ENCODE assay signal across 20 mouse cellular contexts in genomic region chr11:119979596-119980385, GRCm38 (mm10). TPM values are rescaled to one million over a fixed set of nuclear protein-coding genes. Genes with fewer than 3 reads are reported as not detected.
DNase-seq lines count a peak whose midpoint lies in the region; ATAC-seq and TF ChIP-seq lines count a peak whose summit lies in the region.
"Had no signal": no experiment of that assay in that cellular context is flagged by ENCODE, and none has a peak within 500 bp of the region (broad histone marks: within the 10 kb centered on the region; RNA-seq: fewer than 3 reads in every experiment).

No protein-coding gene starts in this region.

- WGBS in lung, postnatal 0 days, result 66% methylated on average over 10 of the region's 10 CpGs
- 70% methylated on average over 10 of the region's 10 CpGs for WGBS in kidney, embryonic 16.5 days
- 81% methylated on average over 10 of the region's 10 CpGs for WGBS in midbrain, embryonic 14.5 days

- H3K27ac ChIP-seq in lung, postnatal 0 days (ENCODE audit: low read length), result 0 out of 2 replicates have a peak overlapping the region, but pooled peaks have one; percentile 26
- H3K27ac ChIP-seq in brown adipose tissue, adult 24 weeks (replicated peaks; ENCODE audit: low read depth, low read length), result peak overlapping the region; percentile 16; the same call in 1 of the 2 replicates
- no peak overlapping the region for H3K27ac ChIP-seq in kidney, embryonic 16.5 days (ENCODE audit: low read length)
- no peak overlapping the region for H3K27ac ChIP-seq in midbrain, embryonic 14.5 days (replicated peaks; ENCODE audit: low read depth, low read length)
- H3K27ac ChIP-seq: gastrocnemius, adult 2 months; hindbrain, embryonic 12.5 days; midbrain, embryonic 13.5 days; stomach, embryonic 15.5 days had no signal

- DNase-seq in lung, postnatal 0 days (ENCODE audit: low spot score), result peak; percentile 40
- no peak for DNase-seq in lung, postnatal 10 days
- DNase-seq in midbrain, embryonic 14.5 days, result no peak
- no peak for DNase-seq in urinary bladder, postnatal 4 days (ENCODE audit: low spot score in 2 of 2)
- DNase-seq in ovary, postnatal 10 days (ENCODE audit: low spot score), result no peak
- DNase-seq: adrenal gland, postnatal 14 days; cerebellum, adult 2 months; gastrocnemius, adult 2 months; heart, adult 18-20 months; liver; lung, adult 2 months; spleen, adult 18-20 months had no signal

- H3K36me3 ChIP-seq in lung, postnatal 0 days (ENCODE audit: insufficient read depth, low read length), result peaks cover 12% of the 10 kb centered on the region; the same call in 1 of the 2 replicates
- H3K36me3 ChIP-seq in kidney, embryonic 16.5 days (ENCODE audit: insufficient read depth, low read length), result peaks cover 18% of the 10 kb centered on the region
- no peaks in the 10 kb centered on the region for H3K36me3 ChIP-seq in midbrain, embryonic 14.5 days (ENCODE audit: control insufficient read depth, insufficient read depth, low read length)
- H3K36me3 ChIP-seq: G1E; stomach, embryonic 15.5 days had no signal

- H3K4me1 ChIP-seq in lung, postnatal 0 days (ENCODE audit: insufficient read depth, low read depth, low read length), result 0 out of 2 replicates have a peak, but pooled peaks cover 4% of the 10 kb centered on the region
- H3K4me1 ChIP-seq in brown adipose tissue, adult 24 weeks (ENCODE audit: control insufficient read depth, insufficient read depth, insufficient read length, low read length), result peaks cover 36% of the 10 kb centered on the region
- peaks cover 8% of the 10 kb centered on the region; the same call in 1 of the 2 replicates for H3K4me1 ChIP-seq in kidney, embryonic 16.5 days (ENCODE audit: insufficient read depth, low read length)
- H3K4me1 ChIP-seq in midbrain, embryonic 14.5 days (ENCODE audit: control insufficient read depth, insufficient read depth, low read length), result no peaks in the 10 kb centered on the region
- H3K4me1 ChIP-seq: hindbrain, embryonic 12.5 days had no signal

- no peak overlapping the region for H3K9ac ChIP-seq in lung, postnatal 0 days (replicated peaks; ENCODE audit: low read depth)
- no peak overlapping the region for H3K9ac ChIP-seq in kidney, embryonic 16.5 days (replicated peaks; ENCODE audit: low read length)
- H3K9ac ChIP-seq in midbrain, embryonic 14.5 days (replicated peaks; ENCODE audit: low read length), result no peak overlapping the region
- H3K9ac ChIP-seq: hindbrain, embryonic 12.5 days; midbrain, embryonic 13.5 days; stomach, embryonic 15.5 days had no signal

- H3K9me3 ChIP-seq in lung, postnatal 0 days (ENCODE audit: low read length), result no peaks in the 10 kb centered on the region
- no peaks in the 10 kb centered on the region for H3K9me3 ChIP-seq in kidney, embryonic 16.5 days (ENCODE audit: low read length)
- no peaks in the 10 kb centered on the region for H3K9me3 ChIP-seq in midbrain, embryonic 14.5 days (ENCODE audit: control insufficient read depth, low read length)
- H3K9me3 ChIP-seq: G1E; hindbrain, embryonic 12.5 days; midbrain, embryonic 13.5 days; stomach, embryonic 15.5 days had no signal

- H3K27me3 ChIP-seq in lung, postnatal 0 days (replicated peaks; ENCODE audit: insufficient read depth, low read length), result no peaks in the 10 kb centered on the region
- no peaks in the 10 kb centered on the region for H3K27me3 ChIP-seq in kidney, embryonic 16.5 days (ENCODE audit: insufficient read depth, low read length)
- no peaks in the 10 kb centered on the region for H3K27me3 ChIP-seq in midbrain, embryonic 14.5 days (ENCODE audit: control insufficient read depth, insufficient read depth, low read length)
- H3K27me3 ChIP-seq: hindbrain, embryonic 12.5 days; midbrain, embryonic 13.5 days; stomach, embryonic 15.5 days had no signal

- TF ChIP-seq CTCF in lung, postnatal 0 days (IDR thresholded peaks at IDR 0.05), result no peak

- 0 out of 2 replicates have a peak, but pooled peaks have one; percentile 7 for ATAC-seq in lung, postnatal 0 days
- ATAC-seq in kidney, embryonic 16.5 days (ENCODE audit: low FRiP score, low TSS enrichment), result peak; percentile 33; the same call in 1 of the 2 replicates
- no peak for ATAC-seq in midbrain, embryonic 14.5 days (ENCODE audit: low FRiP score, low TSS enrichment)
- ATAC-seq: CD4-positive, CD25-positive, alpha-beta regulatory T cell, adult 4 months; forebrain, embryonic 16.5 days; midbrain, embryonic 13.5 days had no signal

- TF ChIP-seq EP300 in lung, postnatal 0 days (IDR thresholded peaks at IDR 0.05), result no peak

- H3K4me3 ChIP-seq in lung, postnatal 0 days (ENCODE audit: low read depth, low read length), result no peak overlapping the region
- no peak overlapping the region for H3K4me3 ChIP-seq in brown adipose tissue, adult 24 weeks (ENCODE audit: insufficient read depth, low read depth, low read length)
- H3K4me3 ChIP-seq in kidney, embryonic 16.5 days (ENCODE audit: low read length), result no peak overlapping the region
- H3K4me3 ChIP-seq in midbrain, embryonic 14.5 days (replicated peaks; ENCODE audit: low read depth, low read length), result no peak overlapping the region
- H3K4me3 ChIP-seq: gastrocnemius, adult 2 months; hindbrain, embryonic 12.5 days; midbrain, embryonic 13.5 days; stomach, embryonic 15.5 days had no signal

- H3K4me2 ChIP-seq in lung, postnatal 0 days (replicated peaks; ENCODE audit: low read depth, low read length), result no peak overlapping the region
- H3K4me2 ChIP-seq in kidney, embryonic 16.5 days (replicated peaks; ENCODE audit: low read depth, low read length), result no peak overlapping the region
- H3K4me2 ChIP-seq in midbrain, embryonic 14.5 days (ENCODE audit: low read length), result no peak overlapping the region
- H3K4me2 ChIP-seq: hindbrain, embryonic 12.5 days; midbrain, embryonic 13.5 days; stomach, embryonic 15.5 days had no signal

RNA-seq across cellular contexts. Expression of gene Baiap2, which starts 37.2 kb away (rescaled TPM):
- polyA plus RNA-seq in lung, postnatal 0 days (2015; fragmentation: Nextera tagmentation; extraction: Ambion mirVana), result 42.9 and 52.6 TPM in 2 replicates
- polyA plus RNA-seq in brown adipose tissue, adult 24 weeks (2012; ENCODE audit: insufficient read depth, insufficient read length, missing spikeins), result 2.7 and 5.5 TPM in 2 replicates
- 22.8 and 25.3 TPM in 2 replicates for polyA plus RNA-seq in kidney, embryonic 16.5 days (2015; fragmentation: Nextera tagmentation; extraction: Ambion mirVana)
- 11.0 and 11.2 TPM in 2 replicates for polyA plus RNA-seq in midbrain, embryonic 14.5 days (2014; fragmentation: Nextera tagmentation; extraction: Ambion mirVana)

Comparison
In these comparisons a context has a peak if more than half of its experiments do, and no peak if none do; other contexts are left out.
1. H3K27ac ChIP-seq: peak in lung, postnatal 0 days (single experiment) and brown adipose tissue, adult 24 weeks (single experiment); none in kidney, embryonic 16.5 days (single experiment) and midbrain, embryonic 14.5 days (single experiment).